Mouse (Mus musculus) kidney, embryonic 16.5 days (tissue): ENCODE data around the gene Spata2. TPM values are rescaled to one million over a fixed set of nuclear protein-coding genes. Genes with fewer than 3 reads are reported as not detected.
A peak's percentile ranks its signal among the peaks of the same experiment; 100 is the strongest.

Source experiments
- ATAC-seq: fragments of 200-750 bp; cut with Nextera tagmentation; 2 replicates; pipeline ENCODE4 v1.8.0; 2017; ENCODE audit warnings: moderate TSS enrichment; ENCODE audit not compliant: low FRiP score, low TSS enrichment
- H3K27ac ChIP-seq: fragments of 300-500 bp; sonication (generic); 2 replicates; pipeline ENCODE4 v1.5.1; 2014; ENCODE audit warnings: low read length
- H3K27me3 ChIP-seq: fragments of 300-500 bp; sonication (generic); 2 replicates; pipeline ENCODE4 v1.6.1; 2014; ENCODE audit warnings: low read length, control low read depth, mixed read lengths; ENCODE audit not compliant: insufficient read depth
- H3K36me3 ChIP-seq: fragments of 300-500 bp; sonication (generic); 2 replicates; pipeline ENCODE4 v1.6.1; 2014; ENCODE audit warnings: low read length, control low read depth, mixed read lengths; ENCODE audit not compliant: insufficient read depth
- H3K4me1 ChIP-seq: fragments of 300-500 bp; sonication (generic); 2 replicates; pipeline ENCODE4 v1.6.1; 2014; ENCODE audit warnings: low read length, control low read depth, mixed read lengths; ENCODE audit not compliant: insufficient read depth
- H3K4me2 ChIP-seq: fragments of 300-500 bp; sonication (generic); replicated peaks from 2 replicates; pipeline ENCODE4 v1.6.1; 2014; ENCODE audit warnings: low read depth, low read length
- H3K4me3 ChIP-seq: fragments of 300-500 bp; sonication (generic); 2 replicates; pipeline ENCODE4 v1.5.1; 2014; ENCODE audit warnings: mild to moderate bottlenecking, low read length
- H3K9ac ChIP-seq: fragments of 300-500 bp; sonication (generic); replicated peaks from 2 replicates; pipeline ENCODE4 v1.6.1; 2014; ENCODE audit warnings: low read length
- H3K9me3 ChIP-seq: fragments of 300-500 bp; sonication (generic); 2 replicates; pipeline ENCODE4 v1.6.1; 2016; ENCODE audit warnings: low read length, control low read depth
- WGBS: fragments of 180-500 bp; shearing (Covaris S2); extraction: QIAGEN DNeasy Blood & Tissue Kit; methylation state at CpG from one replicate; pipeline ENCODE4 v1.1.7; 2014; 5-methylcytosine and 5-hydroxymethylcytosine counted together
- polyA plus RNA-seq: library from polyadenylated mRNA; unstranded; fragments of >200 nt; fragmentation: Nextera tagmentation; extraction: Ambion mirVana; gene quantifications from 2 replicates; pipeline ENCODE4 v1.2.1, GENCODE M21; 2015

The Spata2 gene
- polyA plus RNA-seq, 1 experiment from 2014 or later: 18.3 TPM

DNA sequence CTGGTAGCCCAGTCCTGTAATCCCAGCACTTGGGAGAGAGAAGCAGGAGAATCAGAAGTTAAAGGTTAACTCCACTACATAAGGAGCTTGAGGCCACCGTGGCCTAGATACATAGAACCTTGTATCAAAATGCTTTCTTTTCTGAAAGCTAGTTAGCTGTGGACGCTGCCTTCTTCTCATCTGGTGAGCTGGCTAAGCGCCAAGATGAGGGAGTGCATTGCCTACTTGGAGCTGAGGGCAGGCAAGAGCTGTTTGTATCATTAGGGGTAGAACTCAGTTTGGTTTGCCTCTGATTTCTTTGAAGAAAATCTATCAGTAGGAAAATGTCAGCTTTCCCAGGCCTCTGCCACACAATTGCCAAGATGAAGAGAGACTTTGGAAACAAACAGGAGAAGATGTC lies 38.9 kb downstream of the Spata2 start:
- Histone ChIP-seq H3K9me3 (no peaks in the 10 kb centered on the region), H3K4me2 (no peak overlapping the region), H3K4me1 (no peaks in the 10 kb centered on the region), H3K36me3 (peaks cover 57% of the 10 kb centered on the region), H3K9ac (no peak overlapping the region), H3K27me3 (no peaks in the 10 kb centered on the region), H3K4me3 (no peak overlapping the region), H3K27ac (no peak overlapping the region)
- 74% methylated on average over 3 of the region's 3 CpGs for WGBS
- no peak for ATAC-seq

- WGBS: 91% methylated on average over 8 of the region's 8 CpGs
- Histone ChIP-seq H3K4me1 (peaks cover 8% of the 10 kb centered on the region; the same call in 1 of the 2 replicates), H3K4me2 (no peak overlapping the region), H3K27me3 (no peaks in the 10 kb centered on the region), H3K9ac (no peak overlapping the region), H3K36me3 (peaks cover 36% of the 10 kb centered on the region), H3K4me3 (no peak overlapping the region), H3K9me3 (no peaks in the 10 kb centered on the region), H3K27ac (no peak overlapping the region)
- ATAC-seq: no peak
These were observed 42.0 kb downstream of the Spata2 start for GRCm38 (mm10) chr2:167450647-167451046.

- no peak for ATAC-seq
- 74% methylated on average over 21 of the region's 21 CpGs for WGBS
- Histone ChIP-seq H3K27ac (no peak overlapping the region), H3K9ac (no peak overlapping the region), H3K4me1 (peaks cover 16% of the 10 kb centered on the region; the same call in 1 of the 2 replicates), H3K4me3 (no peak overlapping the region), H3K4me2 (no peak overlapping the region), H3K27me3 (no peaks in the 10 kb centered on the region), H3K9me3 (no peaks in the 10 kb centered on the region), H3K36me3 (peaks cover 27% of the 10 kb centered on the region)
These were observed 43.1 kb downstream of the Spata2 start for GRCm38 (mm10) chr2:167449331-167450275.

- WGBS: 96% methylated on average over 8 of the region's 8 CpGs
- Histone ChIP-seq H3K4me1 (peaks cover 16% of the 10 kb centered on the region; the same call in 1 of the 2 replicates), H3K9me3 (no peaks in the 10 kb centered on the region), H3K4me3 (no peak overlapping the region), H3K4me2 (no peak overlapping the region), H3K27me3 (no peaks in the 10 kb centered on the region), H3K27ac (no peak overlapping the region), H3K9ac (no peak overlapping the region), H3K36me3 (peaks cover 20% of the 10 kb centered on the region)
- ATAC-seq: no peak
These were observed 45.1 kb downstream of the Spata2 start for GRCm38 (mm10) chr2:167447629-167448028.

DNA sequence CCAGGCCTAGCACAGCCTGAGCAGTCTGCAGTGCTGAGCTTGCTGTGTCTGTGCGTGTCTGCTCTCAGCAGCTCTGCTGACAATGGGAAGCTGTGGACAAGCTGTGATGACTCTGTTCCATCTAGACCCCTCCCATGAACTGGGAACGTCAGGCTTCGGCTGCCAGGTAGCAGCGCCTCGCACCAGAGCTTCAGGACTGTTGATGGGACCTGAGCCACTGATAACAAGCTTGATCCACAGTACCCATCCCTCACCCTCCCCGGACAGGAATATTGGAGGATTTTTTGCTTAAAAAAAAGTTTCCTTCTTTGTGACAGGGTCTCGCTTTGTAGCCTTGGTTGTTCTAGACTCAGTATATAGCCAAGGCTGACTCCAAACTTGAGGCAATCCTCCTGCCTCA lies 45.5 kb downstream of the Spata2 start:
- Histone ChIP-seq H3K36me3 (peaks cover 23% of the 10 kb centered on the region), H3K9me3 (no peaks in the 10 kb centered on the region), H3K27me3 (no peaks in the 10 kb centered on the region), H3K4me2 (no peak overlapping the region), H3K9ac (no peak overlapping the region), H3K4me3 (no peak overlapping the region), H3K27ac (no peak overlapping the region), H3K4me1 (peaks cover 16% of the 10 kb centered on the region; the same call in 1 of the 2 replicates)
- WGBS: 94% methylated on average over 7 of the region's 7 CpGs
- no peak for ATAC-seq

- 42% methylated on average over 20 of the region's 20 CpGs for WGBS
- Histone ChIP-seq H3K36me3 (peaks cover 20% of the 10 kb centered on the region), H3K27ac (peak overlapping the region; percentile 43), H3K4me3 (no peak overlapping the region), H3K9ac (no peak overlapping the region), H3K9me3 (no peaks in the 10 kb centered on the region), H3K4me1 (peaks cover 16% of the 10 kb centered on the region; the same call in 1 of the 2 replicates), H3K4me2 (no peak overlapping the region), H3K27me3 (no peaks in the 10 kb centered on the region)
- peak; percentile 77 for ATAC-seq
These were observed 46.5 kb downstream of the Spata2 start for GRCm38 (mm10) chr2:167445911-167446780.

- Histone ChIP-seq H3K4me3 (no peak overlapping the region), H3K4me1 (peaks cover 16% of the 10 kb centered on the region; the same call in 1 of the 2 replicates), H3K36me3 (peaks cover 20% of the 10 kb centered on the region), H3K9ac (no peak overlapping the region), H3K9me3 (no peaks in the 10 kb centered on the region), H3K4me2 (no peak overlapping the region), H3K27me3 (no peaks in the 10 kb centered on the region), H3K27ac (no peak overlapping the region)
- no peak for ATAC-seq
- WGBS: 87% methylated on average over 4 of the region's 4 CpGs
These were observed 49.1 kb downstream of the Spata2 start for GRCm38 (mm10) chr2:167443411-167444193.

DNA sequence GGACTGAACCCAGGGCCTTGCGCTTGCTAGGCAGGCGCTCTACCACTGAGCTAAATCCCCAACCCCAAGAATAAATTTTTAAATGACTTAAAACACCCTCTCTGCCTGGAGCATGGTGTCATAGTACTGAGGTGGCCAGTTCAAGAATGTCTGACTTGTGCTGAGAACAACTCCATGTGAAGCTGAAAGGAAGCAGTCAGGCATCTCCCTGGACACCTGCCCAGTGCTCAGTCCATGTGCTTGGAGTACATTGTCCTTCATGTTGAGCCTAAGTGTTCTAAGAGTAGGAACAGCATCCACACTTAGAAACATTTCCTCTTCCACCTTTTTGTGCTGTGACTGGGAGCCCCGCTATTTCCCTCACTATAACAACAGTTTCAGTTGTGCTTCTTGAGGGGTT lies 53.3 kb downstream of the Spata2 start:
- no peak overlapping the region for H3K4me3 ChIP-seq
- WGBS: 97% methylated on average over 3 of the region's 3 CpGs
- no peak for ATAC-seq
- H3K27me3 ChIP-seq: no peaks in the 10 kb centered on the region
- no peak overlapping the region for H3K4me2 ChIP-seq
- peaks cover 25% of the 10 kb centered on the region for H3K36me3 ChIP-seq
- H3K27ac ChIP-seq: no peak overlapping the region
- no peak overlapping the region for H3K9ac ChIP-seq
- H3K9me3 ChIP-seq: no peaks in the 10 kb centered on the region
- no peaks in the 10 kb centered on the region for H3K4me1 ChIP-seq

DNA sequence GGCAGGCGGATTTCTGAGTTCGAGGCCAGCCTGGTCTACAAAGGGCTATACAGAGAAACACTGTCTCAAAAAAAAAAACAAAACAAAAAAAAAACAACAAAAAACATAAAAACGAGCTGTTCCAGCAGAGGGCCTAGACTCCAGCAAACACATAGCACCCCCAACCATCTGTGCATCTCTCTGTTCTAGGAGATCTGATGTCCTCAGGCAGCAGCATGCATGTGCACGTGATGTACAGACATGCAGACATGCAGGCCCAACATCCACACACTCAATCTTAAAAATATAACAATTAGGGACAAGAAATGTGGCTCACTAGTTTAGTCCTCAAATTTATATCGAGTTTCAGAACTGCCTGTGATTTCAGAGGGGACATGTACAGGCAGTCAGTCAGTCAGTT lies 56.3 kb downstream of the Spata2 start:
- Histone ChIP-seq H3K9ac (no peak overlapping the region), H3K4me2 (no peak overlapping the region), H3K4me1 (no peaks in the 10 kb centered on the region), H3K4me3 (no peak overlapping the region), H3K9me3 (no peaks in the 10 kb centered on the region), H3K27me3 (no peaks in the 10 kb centered on the region), H3K27ac (no peak overlapping the region), H3K36me3 (peaks cover 12% of the 10 kb centered on the region; the same call in 1 of the 2 replicates)
- ATAC-seq: no peak
- WGBS: 89% methylated on average over 5 of the region's 5 CpGs
